Mouse (Mus musculus): Measurements from ENCODE around the gene Bpifa3. TPM values are rescaled to one million over a fixed set of nuclear protein-coding genes. Genes with fewer than 3 reads are reported as not detected.
"Not testable (repeated sequence)": the region's sequence is repeated elsewhere in the genome, so short reads cannot be mapped to it uniquely, and the experiment has no call there.

The Bpifa3 gene
- total RNA-seq (2014; fragmentation: Nextera tagmentation) = not detected in 2 replicates
- not detected in 2 replicates for total RNA-seq (2017)

DNA sequence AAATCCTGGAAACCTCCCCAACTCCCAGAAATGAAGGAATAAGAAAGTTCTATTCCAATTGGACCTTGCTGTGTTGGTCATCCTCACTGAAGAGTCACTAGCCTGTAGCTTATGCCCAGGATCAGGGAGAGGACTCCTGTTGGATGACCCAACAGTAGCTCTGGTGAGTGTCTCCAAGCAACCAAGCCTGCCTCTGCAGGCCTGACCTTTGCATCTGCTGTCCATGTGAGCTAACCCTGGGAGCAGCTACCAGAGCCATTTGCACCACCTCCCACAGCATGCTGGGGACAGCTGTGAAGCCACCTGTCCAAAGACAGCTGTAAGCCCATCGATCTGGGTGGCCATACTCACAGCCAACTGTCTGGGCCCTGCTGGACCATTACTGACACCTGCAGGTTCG lies at the start of gene Bpifa3:
TSS of gene Bpifa3 (plus strand) at position 217 of the 400 bp plus-strand sequence.
- no peak for ATAC-seq (replicated peaks; ENCODE audit: poor library complexity, severe bottlenecking)

DNA sequence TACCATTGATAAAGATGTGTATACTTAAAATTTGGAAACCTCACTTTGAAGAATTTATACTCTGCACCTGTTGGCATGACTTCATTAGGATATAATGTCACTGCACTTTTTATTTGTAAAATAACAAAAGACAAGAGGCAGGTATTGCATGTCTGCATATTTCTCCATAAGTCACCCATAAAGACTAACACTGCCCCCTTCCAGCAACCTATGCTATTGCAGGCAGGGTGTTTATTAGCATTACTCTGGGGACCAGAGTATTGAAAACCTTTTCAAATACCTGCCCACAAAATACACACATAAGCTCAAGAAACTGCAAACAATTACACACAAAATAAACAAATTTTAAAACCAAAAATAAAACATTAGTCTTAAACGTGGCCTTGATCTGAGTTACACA lies 32.4 kb upstream of the Bpifa3 start:
- no peak for ATAC-seq (replicated peaks; ENCODE audit: poor library complexity, severe bottlenecking)

DNA sequence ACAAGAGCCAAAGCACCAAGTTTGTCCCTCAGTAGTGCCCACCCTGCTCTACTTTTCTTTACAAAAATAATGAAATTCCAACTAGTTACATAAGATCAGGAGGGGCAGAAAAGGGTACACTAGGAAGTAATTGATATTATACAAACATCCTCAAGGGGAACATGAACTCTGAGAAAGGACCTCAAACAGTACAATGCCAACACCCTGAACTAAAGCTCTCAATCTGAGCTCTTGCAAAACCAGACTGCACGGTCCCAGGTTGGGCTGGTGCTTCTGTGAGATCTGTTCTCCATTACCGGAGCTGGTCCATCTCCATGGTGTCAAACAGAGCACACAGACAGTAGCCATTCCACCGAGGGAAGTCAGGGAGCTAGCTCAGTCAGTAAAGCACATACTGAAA lies 12.8 kb upstream of the Bpifa3 start:
- no peak for ATAC-seq (replicated peaks; ENCODE audit: poor library complexity, severe bottlenecking)

DNA sequence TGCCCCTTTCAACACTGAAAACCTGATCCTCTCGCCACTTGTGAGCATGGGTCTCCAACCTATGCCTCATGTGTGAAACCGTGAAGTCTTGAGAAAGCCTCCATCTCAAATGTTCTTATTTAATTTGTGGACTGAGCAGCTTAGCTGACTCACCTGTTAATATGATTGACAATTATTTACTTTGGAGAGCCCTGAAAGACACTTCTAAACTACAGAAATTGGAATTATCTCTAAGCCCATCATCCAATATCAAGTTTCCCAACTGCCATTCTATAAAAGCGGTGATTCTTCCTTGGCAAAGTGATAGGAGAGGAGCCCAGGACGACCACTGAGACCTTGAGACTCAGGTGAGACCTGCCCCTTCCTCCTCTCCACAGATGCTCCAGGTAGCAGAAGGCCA lies 12.4 kb downstream of the Bpifa3 start, which contains the start of gene Bpifa1:
TSS of gene Bpifa1 (plus strand) at position 301 of the 400 bp plus-strand sequence.
- no peak for ATAC-seq (replicated peaks; ENCODE audit: poor library complexity, severe bottlenecking)

DNA sequence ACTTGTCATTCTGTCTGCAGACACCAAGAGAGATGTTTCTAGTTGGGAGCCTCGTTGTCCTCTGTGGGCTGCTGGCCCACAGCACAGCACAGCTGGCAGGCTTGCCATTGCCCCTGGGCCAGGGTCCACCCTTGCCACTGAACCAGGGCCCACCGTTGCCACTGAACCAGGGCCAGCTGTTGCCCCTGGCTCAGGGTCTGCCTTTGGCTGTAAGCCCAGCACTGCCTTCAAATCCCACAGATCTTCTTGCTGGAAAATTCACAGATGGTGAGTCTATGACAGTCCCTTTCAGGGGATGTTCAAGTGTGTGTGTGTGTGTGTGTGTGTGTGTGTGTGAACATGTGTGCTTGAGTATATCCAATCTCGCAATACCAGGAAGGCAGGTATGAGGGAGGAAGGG lies 13.6 kb downstream of the Bpifa3 start:
- no peak for ATAC-seq (replicated peaks; ENCODE audit: poor library complexity, severe bottlenecking)

DNA sequence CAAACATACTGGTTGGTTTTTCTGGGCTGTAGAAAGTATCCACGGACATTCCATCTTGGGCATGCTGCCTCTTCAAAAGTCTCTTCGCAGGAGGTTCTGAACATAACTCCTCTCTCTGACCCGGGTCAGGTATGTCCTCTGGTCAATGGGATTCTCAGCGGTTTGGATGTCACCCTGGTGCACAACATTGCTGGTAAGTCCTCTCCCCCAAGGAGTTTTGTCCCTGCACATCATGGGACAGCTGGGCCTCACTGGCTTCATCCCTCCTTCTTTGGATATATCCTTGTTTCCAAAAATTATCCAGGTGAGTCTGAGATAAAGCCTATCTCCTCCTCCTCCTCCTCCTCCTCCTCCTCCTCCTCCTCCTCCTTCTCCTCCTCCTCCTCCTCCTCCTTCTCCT lies 17.4 kb downstream of the Bpifa3 start:
- ATAC-seq (replicated peaks; ENCODE audit: poor library complexity, severe bottlenecking) = no peak

DNA sequence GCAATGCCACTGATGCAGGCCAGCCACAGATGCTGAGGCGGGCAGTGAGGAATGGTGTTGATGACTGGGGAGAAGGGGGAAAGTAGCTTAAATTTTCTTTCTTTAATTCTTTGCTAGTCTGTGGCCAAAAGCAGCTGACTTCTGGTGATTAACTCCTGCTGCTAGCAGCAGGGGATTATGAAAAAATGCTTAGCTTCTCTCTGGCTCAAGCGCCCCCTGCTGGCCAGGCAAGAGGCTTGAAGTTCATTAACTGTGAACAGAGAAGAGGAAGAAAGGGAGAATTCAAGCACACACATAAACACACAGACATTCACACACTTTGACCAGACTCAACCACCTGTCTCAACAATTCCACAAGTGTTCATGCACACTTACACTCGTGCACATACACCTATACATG lies 28.3 kb downstream of the Bpifa3 start:
- 0 out of 2 replicates have a peak, but pooled peaks have one; percentile 44 for ATAC-seq (replicated peaks; ENCODE audit: poor library complexity, severe bottlenecking)

DNA sequence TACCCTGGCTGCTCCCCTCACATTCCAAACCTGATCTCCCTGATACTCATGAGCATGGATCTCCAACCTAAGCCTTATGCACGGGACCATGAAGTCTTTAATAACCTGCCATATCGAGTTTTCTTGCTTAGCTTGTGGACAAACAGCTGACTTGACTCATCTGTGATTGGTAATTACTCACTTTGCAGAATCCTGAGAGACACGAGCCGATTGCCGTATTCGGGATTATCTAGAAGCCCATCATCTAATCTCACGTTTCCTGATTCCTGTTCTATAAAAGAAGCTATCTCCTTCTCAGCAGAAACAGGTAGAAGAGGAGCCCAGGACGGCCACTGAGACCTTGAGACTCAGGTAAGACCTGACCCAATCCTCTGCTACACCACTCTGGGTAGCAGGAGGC lies 32.2 kb downstream of the Bpifa3 start, which contains the start of gene Bpifa5:
TSS of gene Bpifa5 (plus strand) at position 301 of the 400 bp plus-strand sequence.
- no peak for ATAC-seq (replicated peaks; ENCODE audit: poor library complexity, severe bottlenecking)

DNA sequence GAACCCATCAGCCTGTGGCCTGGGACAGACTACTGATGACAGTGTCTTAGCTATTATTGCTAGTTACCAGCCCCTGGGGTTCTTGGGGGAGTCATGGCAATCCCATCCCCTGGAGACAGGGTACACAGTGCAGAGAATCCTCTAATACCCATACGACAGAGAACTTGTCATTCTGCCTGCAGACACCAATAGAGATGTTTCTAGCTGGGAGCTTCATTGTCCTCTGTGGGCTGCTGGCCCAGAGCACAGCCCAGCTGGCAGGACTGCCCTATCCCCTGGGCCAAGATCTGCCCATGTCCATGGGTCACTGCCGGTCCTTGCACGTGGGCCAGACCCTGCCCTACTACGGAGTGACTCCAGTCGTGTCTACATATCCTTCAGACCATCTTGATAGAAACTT lies 33.2 kb downstream of the Bpifa3 start:
- ATAC-seq (replicated peaks; ENCODE audit: poor library complexity, severe bottlenecking) = no peak

DNA sequence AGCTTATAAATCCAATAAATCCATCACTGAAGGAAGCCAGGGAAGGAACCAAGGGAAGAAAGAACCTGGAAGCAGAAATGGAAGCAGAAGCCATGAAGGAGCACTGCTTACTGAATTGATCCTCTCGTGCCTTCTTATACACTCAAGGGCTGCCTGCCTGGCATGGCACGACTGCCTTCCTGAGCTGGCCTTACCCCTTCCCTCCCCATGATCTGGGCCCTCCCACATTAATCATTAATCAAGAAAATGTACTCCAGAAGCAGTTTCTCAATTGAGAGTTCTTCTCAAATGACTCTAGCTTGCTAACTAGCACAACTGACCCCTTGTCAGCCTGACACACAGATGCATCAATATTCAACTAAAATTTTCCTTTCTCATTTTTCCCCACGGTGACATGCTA lies 39.0 kb downstream of the Bpifa3 start:
- ATAC-seq (replicated peaks; ENCODE audit: poor library complexity, severe bottlenecking) = no peak

DNA sequence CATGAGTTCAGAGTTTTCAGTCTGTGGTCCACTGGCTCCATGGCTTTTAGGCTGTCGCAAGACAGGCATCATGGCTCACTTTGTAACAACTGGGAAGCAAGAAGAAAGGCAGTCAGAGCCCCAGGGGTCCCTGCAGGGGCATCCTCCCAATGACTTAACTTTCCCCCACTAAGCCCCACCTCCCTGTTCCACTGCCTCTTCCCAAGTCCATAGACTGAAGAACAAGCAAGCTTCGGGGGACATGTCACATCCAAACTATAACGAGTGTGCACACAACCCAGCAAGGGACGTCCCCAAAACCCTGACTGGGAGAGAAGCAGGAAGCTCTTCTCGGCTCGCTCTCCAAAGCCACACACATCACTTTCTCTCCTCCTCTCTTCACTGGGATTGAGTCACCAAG lies 41.5 kb downstream of the Bpifa3 start:
- no peak for ATAC-seq (replicated peaks; ENCODE audit: poor library complexity, severe bottlenecking)

DNA sequence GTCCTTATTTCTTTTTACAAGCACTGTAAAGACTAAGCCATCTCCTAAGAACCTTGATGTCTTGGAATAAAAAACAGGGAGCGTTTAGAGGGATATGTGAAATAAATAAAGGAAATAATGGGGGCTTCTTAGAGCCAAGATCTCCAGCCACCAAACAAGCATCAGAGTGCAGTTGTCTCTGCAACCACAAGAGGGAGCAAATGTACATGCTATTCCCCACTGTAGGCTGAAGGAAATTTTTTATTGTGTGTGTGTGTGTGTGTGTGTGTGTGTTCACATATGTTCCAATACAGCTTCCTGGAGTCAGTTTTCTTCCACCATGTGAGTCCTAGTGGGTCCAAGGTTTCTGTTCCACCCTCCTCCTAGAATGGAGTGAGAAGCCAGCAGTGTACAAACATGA lies 43.2 kb downstream of the Bpifa3 start:
- ATAC-seq (replicated peaks; ENCODE audit: poor library complexity, severe bottlenecking) = peak; percentile 58

DNA sequence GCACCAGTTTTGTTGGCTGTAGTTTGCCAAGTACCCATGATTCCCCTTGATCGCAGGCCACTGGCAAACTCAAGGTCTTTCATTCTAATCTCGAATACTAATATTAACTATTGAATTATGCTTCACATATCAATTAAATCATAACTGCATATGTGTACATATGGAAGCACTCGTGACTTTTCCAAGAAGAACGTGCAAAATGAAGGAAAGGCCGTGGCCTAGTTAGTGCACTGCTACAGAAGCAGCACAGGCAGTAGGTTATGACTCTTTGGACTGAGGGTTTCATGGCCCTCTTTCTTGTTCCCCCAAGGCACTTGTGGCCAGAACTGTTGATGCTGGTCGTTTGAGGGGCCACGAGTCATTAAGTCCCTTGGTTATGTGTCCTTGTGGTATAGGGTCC lies 51.8 kb downstream of the Bpifa3 start:
- ATAC-seq (replicated peaks; ENCODE audit: poor library complexity, severe bottlenecking) = not testable (repeated sequence)

DNA sequence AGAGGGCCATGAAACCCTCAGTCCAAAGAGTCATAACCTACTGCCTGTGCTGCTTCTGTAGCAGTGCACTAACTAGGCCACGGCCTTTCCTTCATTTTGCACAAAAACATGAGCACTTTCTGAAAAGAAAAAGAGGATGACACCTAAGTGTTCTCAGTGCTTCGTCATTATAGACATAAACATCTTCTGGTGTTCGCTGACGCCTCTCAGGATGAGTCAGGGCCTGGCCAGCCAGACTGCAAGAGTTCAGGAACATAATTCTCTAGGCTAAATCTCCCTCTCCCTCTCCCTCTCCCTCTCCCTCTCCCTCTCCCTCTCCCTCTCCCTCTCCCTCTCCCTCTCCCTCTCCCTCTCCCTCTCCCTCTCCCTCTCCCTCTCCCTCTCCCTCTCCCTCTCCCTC lies 52.9 kb downstream of the Bpifa3 start:
- not testable (repeated sequence) for ATAC-seq (replicated peaks; ENCODE audit: poor library complexity, severe bottlenecking)

DNA sequence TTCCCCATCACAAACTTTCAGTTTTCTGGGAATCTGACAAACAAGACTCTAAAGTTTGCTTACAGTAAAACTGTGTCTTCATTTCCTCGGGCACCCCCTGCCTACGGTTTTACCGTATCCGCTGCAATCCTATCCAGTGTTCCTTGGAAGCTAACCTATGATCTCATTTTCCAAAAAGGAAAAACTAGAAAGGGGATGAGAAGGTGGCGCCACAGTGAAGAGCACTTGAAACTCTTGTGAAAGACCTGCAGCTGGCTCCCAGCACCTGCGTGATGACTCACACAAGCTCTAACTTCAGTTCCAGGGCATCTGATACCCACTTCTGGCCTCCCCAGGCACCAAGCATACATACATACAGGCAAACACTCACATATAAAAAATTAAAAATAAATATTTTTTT lies 55.2 kb downstream of the Bpifa3 start:
- ATAC-seq (replicated peaks; ENCODE audit: poor library complexity, severe bottlenecking) = no peak

DNA sequence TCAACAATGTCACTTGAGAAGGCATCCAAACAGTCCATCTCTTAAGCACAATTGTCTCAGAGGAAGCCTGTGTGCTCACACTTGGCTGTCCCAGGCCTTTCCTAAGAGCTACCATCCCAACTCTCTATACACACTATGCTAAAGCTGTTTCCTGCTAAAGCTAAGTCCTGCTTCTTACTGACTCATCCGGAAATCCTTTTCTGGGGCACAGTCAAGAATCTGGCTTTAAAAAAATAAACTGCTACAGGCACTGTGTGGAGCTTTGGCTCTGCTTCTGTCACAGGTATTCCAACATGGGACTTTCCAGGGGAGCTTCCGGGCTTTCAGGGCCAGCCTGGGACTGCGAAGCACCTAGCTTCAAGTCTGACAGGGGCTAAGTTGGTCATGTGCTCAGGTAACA lies 55.6 kb downstream of the Bpifa3 start:
- ATAC-seq (replicated peaks; ENCODE audit: poor library complexity, severe bottlenecking) = no peak

DNA sequence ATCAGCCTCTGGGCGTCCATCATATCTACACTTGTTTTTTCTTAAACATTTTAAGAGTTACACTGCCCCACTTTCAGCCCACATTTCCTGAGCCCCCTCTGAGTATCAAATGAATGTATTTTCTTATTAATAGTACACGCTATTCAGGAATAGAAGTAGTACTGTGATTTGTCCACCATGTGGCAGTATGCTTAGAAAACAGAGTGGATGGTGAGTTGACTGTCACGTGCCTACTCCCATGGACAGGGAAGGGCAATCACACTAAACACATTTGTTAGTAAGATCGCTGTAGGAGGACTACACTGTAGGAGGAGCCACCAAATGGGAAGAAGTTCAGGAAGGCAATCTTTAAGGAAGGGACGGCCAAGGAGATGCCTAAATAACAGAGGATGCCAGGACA lies 57.3 kb downstream of the Bpifa3 start:
- ATAC-seq (replicated peaks; ENCODE audit: poor library complexity, severe bottlenecking) = peak; percentile 84

Other genes with a start within 250 kb of the Bpifa3 start
- not detected in 2 replicates for gene Bpifb6, start 229.9 kb upstream of the Bpifa3 start, total RNA-seq (2014; fragmentation: Nextera tagmentation)
- gene Bpifb6, start 229.9 kb upstream of the Bpifa3 start, total RNA-seq (2017) = not detected in 2 replicates
- 1.4 TPM in 1 of 2 replicates, not detected in the other for gene Bpifb3, start 212.1 kb upstream of the Bpifa3 start, total RNA-seq (2014; fragmentation: Nextera tagmentation)
- not detected in 2 replicates for gene Bpifb3, start 212.1 kb upstream of the Bpifa3 start, total RNA-seq (2017)
- gene Bpifb4, start 192.1 kb upstream of the Bpifa3 start, total RNA-seq (2014; fragmentation: Nextera tagmentation) = not detected in 2 replicates
- gene Bpifb4, start 192.1 kb upstream of the Bpifa3 start, total RNA-seq (2017) = not detected in 2 replicates
- gene Bpifa6, start 155.4 kb upstream of the Bpifa3 start, total RNA-seq (2014; fragmentation: Nextera tagmentation) = not detected in 2 replicates
- not detected in 2 replicates for gene Bpifa6, start 155.4 kb upstream of the Bpifa3 start, total RNA-seq (2017)
- not detected in 2 replicates for gene Bpifa2, start 122.1 kb upstream of the Bpifa3 start, total RNA-seq (2014; fragmentation: Nextera tagmentation)
- gene Bpifa2, start 122.1 kb upstream of the Bpifa3 start, total RNA-seq (2017) = not detected in 2 replicates
- gene Bpifa1, start 12.5 kb downstream of the Bpifa3 start, total RNA-seq (2014; fragmentation: Nextera tagmentation) = not detected in 2 replicates
- gene Bpifa1, start 12.5 kb downstream of the Bpifa3 start, total RNA-seq (2017) = not detected in 2 replicates
- not detected in 2 replicates for gene Bpifa5, start 32.3 kb downstream of the Bpifa3 start, total RNA-seq (2014; fragmentation: Nextera tagmentation)
- gene Bpifa5, start 32.3 kb downstream of the Bpifa3 start, total RNA-seq (2017) = not detected in 2 replicates
- not detected in 2 replicates for gene Bpifb1, start 60.5 kb downstream of the Bpifa3 start, total RNA-seq (2014; fragmentation: Nextera tagmentation)
- not detected in 2 replicates for gene Bpifb1, start 60.5 kb downstream of the Bpifa3 start, total RNA-seq (2017)
- gene Bpifb5, start 93.4 kb downstream of the Bpifa3 start, total RNA-seq (2014; fragmentation: Nextera tagmentation) = not detected in 2 replicates
- 2.0 TPM in 1 of 2 replicates, not detected in the other for gene Bpifb5, start 93.4 kb downstream of the Bpifa3 start, total RNA-seq (2017)
- not detected in 2 replicates for gene Bpifb9a, start 127.5 kb downstream of the Bpifa3 start, total RNA-seq (2014; fragmentation: Nextera tagmentation)
- gene Bpifb9a, start 127.5 kb downstream of the Bpifa3 start, total RNA-seq (2017) = not detected in 2 replicates
- gene Bpifb9b, start 176.9 kb downstream of the Bpifa3 start, total RNA-seq (2014; fragmentation: Nextera tagmentation) = not detected in 2 replicates
- not detected in 2 replicates for gene Bpifb9b, start 176.9 kb downstream of the Bpifa3 start, total RNA-seq (2017)
- 10.7 and 15.4 TPM in 2 replicates for gene Cdk5rap1, start 242.7 kb downstream of the Bpifa3 start, total RNA-seq (2014; fragmentation: Nextera tagmentation)
- gene Cdk5rap1, start 242.7 kb downstream of the Bpifa3 start, total RNA-seq (2017) = 15.6 and 16.1 TPM in 2 replicates